Mouse (Mus musculus): Measurements from ENCODE around the gene Depp1.

Depp1 gene

DNA sequence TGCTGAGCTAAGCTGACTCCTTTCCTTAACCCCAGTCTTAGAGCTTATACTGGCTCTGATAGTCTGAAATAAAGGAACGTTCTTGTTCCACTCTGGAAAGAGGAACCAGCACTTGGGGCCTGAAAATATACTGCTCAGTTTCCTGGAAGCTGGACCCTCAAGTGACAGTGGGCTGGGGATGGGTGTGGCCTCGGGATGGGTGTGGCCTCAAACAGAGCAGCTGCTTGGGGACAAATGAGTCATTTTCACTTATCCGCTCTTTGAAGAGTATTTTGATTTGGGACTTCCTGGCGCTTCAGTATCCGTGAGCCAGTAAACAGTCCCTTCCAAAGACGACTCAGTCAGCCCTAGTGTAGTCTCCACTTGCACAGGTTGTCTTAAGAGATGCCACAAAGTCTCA lies 31.9 kb downstream of the Depp1 start:
- peak; percentile 31 for DNase-seq (ENCODE audit: low read depth, low spot score)

- no peak for DNase-seq (ENCODE audit: low read depth, low spot score)
Measured at GRCm38 (mm10) chr6:116693639-116694038, 43.2 kb downstream of the Depp1 start.

- DNase-seq (ENCODE audit: low read depth, low spot score) = no peak
Measured at GRCm38 (mm10) chr6:116694346-116694745, 43.9 kb downstream of the Depp1 start.

DNA sequence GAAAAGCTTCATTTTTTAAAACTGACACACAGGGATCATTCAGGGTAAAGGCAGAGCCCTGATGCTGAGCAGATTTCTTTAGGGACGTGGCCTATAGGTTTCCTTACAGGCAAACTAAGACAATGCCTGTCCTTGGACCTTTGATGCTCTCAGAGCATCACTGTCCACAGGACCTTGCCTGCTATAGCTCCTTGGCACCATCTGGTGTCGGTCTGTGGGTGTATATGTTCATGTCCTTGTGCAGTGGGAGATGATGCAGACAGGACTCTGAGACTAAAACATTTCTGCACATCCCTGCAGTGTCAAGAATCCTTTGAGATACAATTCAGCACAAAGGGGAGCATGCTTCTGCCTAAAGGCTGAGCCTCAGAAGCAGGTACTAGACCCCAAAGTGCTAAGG lies 47.0 kb downstream of the Depp1 start:
- peak; percentile 77 for DNase-seq (ENCODE audit: low read depth, low spot score)

DNA sequence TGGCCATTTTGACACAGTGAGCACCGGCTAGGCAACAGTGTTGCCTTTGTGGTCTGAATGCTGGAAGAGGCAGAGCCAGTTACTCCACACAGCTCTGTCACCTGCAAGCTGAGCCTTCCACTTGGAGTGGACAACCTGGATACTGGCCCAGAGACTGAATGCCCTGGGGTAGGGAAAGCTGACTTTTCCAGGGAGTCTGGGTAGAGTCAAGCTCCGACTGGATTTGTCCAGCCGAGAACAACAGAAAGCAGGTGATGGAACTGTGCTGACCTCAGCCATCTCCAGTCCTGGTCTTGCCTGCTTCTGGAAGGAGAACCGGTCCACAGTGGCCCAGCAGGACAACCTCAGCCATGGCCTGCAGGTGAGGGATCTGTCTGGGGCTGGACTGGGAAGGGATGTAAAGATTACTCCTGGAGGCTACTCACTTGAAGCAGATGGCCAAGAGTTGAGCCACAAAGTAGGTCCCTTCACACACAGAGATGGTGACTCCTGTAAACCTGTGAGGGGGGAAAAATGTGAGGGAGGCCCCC lies 47.6 kb downstream of the Depp1 start:
- DNase-seq (ENCODE audit: low read depth, low spot score) = no peak

DNA sequence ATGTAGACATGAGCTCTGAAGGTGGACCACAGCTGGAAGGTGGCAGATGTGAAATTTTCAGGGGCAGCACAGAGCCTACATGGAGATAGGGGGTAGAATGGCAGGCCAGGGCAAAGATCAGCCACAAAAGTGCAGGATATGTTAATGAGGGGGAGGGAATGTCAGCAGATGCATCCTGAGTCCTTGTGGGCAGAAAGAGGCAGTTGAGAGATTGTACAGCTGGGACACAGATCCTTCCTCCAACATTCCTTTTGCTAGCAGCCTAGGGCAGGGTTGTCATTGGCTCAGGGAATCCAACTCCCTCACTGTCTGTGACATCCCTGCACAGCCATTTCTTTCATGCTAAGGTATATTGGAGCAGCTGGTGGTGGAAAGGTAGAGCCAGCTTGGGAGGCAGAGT lies 50.4 kb downstream of the Depp1 start:
- no peak for DNase-seq (ENCODE audit: low read depth, low spot score)
